Mouse (Mus musculus) liver, embryonic 14.5 days (tissue): ENCODE results near the gene Jarid2. TPM values are rescaled to one million over a fixed set of nuclear protein-coding genes. Genes with fewer than 3 reads are reported as not detected.

Source experiments
- ATAC-seq: fragments of 200-750 bp; cut with Nextera tagmentation; 2 replicates; pipeline ENCODE4 v1.8.0; 2017; ENCODE audit warnings: moderate number of reproducible peaks, mild to moderate bottlenecking, moderate library complexity; ENCODE audit not compliant: insufficient read depth
- DNase-seq, 3 experiments: peaks; one replicate each; pipeline ENCODE4 v3.0.0-alpha.2; 2012 to 2013; ENCODE audit warnings: low read depth in 3 of 3, low spot score in 3 of 3
- H3K27ac ChIP-seq: fragments of 300-500 bp; sonication (generic); 2 replicates; pipeline ENCODE4 v1.5.1; 2014; ENCODE audit warnings: moderate library complexity, mild to moderate bottlenecking, control low read depth, inconsistent platforms
- H3K27me3 ChIP-seq: fragments of 300-500 bp; sonication (generic); 2 replicates; pipeline ENCODE4 v1.6.1; 2014; ENCODE audit warnings: mild to moderate bottlenecking, low read length, moderate library complexity; ENCODE audit not compliant: control insufficient read depth, insufficient read depth
- H3K36me3 ChIP-seq: fragments of 300-500 bp; sonication (generic); replicated peaks from 2 replicates; pipeline ENCODE4 v1.6.1; 2014; ENCODE audit warnings: low read depth; ENCODE audit not compliant: control insufficient read depth, insufficient read depth
- H3K4me1 ChIP-seq, 2 experiments: fragments of 200-500 bp in 1 of 2; fragments of 300-500 bp in 1 of 2; sonication (generic) in 1 of 2; replicated peaks; 2 replicates each; pipeline ENCODE4 v1.6.1; 2012 to 2014; ENCODE audit warnings: antibody characterized with exemption in 1 of 2, inconsistent platforms in 1 of 2, low read length in 1 of 2; ENCODE audit not compliant: control insufficient read depth in 2 of 2, insufficient read depth in 2 of 2
- H3K4me2 ChIP-seq: fragments of 300-500 bp; sonication (generic); 2 replicates; pipeline ENCODE4 v1.6.1; 2014; ENCODE audit warnings: low read depth, mild to moderate bottlenecking, control low read depth, moderate library complexity
- H3K4me3 ChIP-seq, 2 experiments: fragments of 200-500 bp in 1 of 2; fragments of 300-500 bp in 1 of 2; sonication (generic) in 1 of 2; 2 replicates each; pipeline ENCODE4 v1.5.1; 2012 to 2014; ENCODE audit warnings: low read depth in 2 of 2, low read length in 2 of 2, mild to moderate bottlenecking in 2 of 2, control low read depth in 1 of 2, inconsistent platforms in 1 of 2, moderate library complexity in 1 of 2; ENCODE audit not compliant: insufficient read depth in 1 of 2
- H3K9ac ChIP-seq: fragments of 300-500 bp; sonication (generic); replicated peaks from 2 replicates; pipeline ENCODE4 v1.6.1; 2014; ENCODE audit warnings: mild to moderate bottlenecking, control low read depth, moderate library complexity
- H3K9me3 ChIP-seq: fragments of 300-500 bp; sonication (generic); 2 replicates; pipeline ENCODE4 v1.6.1; 2016; ENCODE audit warnings: low read length, mixed read lengths; ENCODE audit not compliant: control insufficient read depth
- CTCF ChIP-seq: IDR thresholded peaks from 2 replicates; pipeline ENCODE4 v1.5.1; 2016; ENCODE audit warnings: antibody characterized with exemption, low read depth, control low read depth
- EP300 ChIP-seq: IDR thresholded peaks from 2 replicates; pipeline ENCODE4 v1.6.1; 2016; ENCODE audit warnings: antibody characterized with exemption, low read depth
- WGBS: fragments of 180-500 bp; shearing (Covaris S2); extraction: QIAGEN DNeasy Blood & Tissue Kit; methylation state at CpG from one replicate; pipeline ENCODE4 v1.1.7; 2014; ENCODE audit not compliant: insufficient replicate concordance; 5-methylcytosine and 5-hydroxymethylcytosine counted together
- polyA plus RNA-seq, 2 experiments: library from polyadenylated mRNA; depleted of rRNA in 1 of 2; stranded (reverse) in 1 of 2; unstranded in 1 of 2; fragments of >200 nt; fragmentation: Nextera tagmentation in 1 of 2; extraction: Ambion mirVana in 1 of 2; gene quantifications; 2 replicates each; pipeline versions ENCODE4 v1.2.1 to v1.2.3; 2012 to 2014

The Jarid2 gene
- polyA plus RNA-seq, 2 experiments: 4.9 to 5.9 TPM

GRCm38 (mm10) chr13:44907702-44908101, 178.4 kb downstream of the Jarid2 start:
- Histone ChIP-seq H3K9ac (no peak overlapping the region), H3K4me2 (no peak overlapping the region), H3K27ac (no peak overlapping the region), H3K27me3 (no peaks in the 10 kb centered on the region), H3K4me3 (no peak overlapping the region), H3K36me3 (peaks cover 2% of the 10 kb centered on the region), H3K9me3 (no peaks in the 10 kb centered on the region), H3K4me1 (peaks cover 0 to 1% of the 10 kb centered on the region in 2 experiments; a peak in 2 of 4 replicates)
- no peak for ATAC-seq
- WGBS: 74% methylated on average over 6 of the region's 6 CpGs
- TF ChIP-seq CTCF: no peak
- TF ChIP-seq EP300: no peak
- DNase-seq: no peak

DNA sequence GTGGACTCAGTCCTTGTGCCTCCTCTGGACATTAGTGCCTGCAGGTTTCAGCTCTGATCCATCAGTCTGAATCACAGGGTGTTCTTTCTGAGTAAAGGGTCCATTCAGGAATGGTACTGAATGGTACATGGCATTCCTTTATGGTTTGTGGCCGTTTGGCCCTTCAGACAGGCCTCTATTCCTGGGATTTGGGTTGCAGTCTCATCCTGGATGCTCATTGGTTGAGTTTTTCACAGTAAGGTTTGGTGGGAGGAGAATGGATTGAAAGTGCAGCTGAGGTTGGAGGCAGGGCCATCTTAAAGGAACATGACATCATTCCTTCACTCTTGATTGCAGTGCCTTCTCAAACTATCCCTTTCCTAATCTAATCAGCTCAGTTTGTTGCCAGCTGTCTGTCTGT, 179.5 kb downstream of the Jarid2 start:
- Histone ChIP-seq H3K9me3 (no peaks in the 10 kb centered on the region), H3K4me3 (no peak overlapping the region), H3K27me3 (no peaks in the 10 kb centered on the region), H3K27ac (no peak overlapping the region), H3K36me3 (peaks cover 5% of the 10 kb centered on the region), H3K4me1 (peaks cover 0 to 1% of the 10 kb centered on the region in 2 experiments; a peak in 2 of 4 replicates), H3K9ac (no peak overlapping the region), H3K4me2 (no peak overlapping the region)
- 63% methylated on average over 1 of the region's 1 CpGs for WGBS
- TF ChIP-seq EP300 (no peak), CTCF (no peak)
- DNase-seq (no peak), ATAC-seq (no peak)

- Histone ChIP-seq H3K4me1 (peaks cover 10 to 19% of the 10 kb centered on the region in 2 experiments), H3K9ac (no peak overlapping the region), H3K9me3 (no peaks in the 10 kb centered on the region), H3K36me3 (peaks cover 19% of the 10 kb centered on the region), H3K27ac (no peak overlapping the region), H3K4me3 (no peak overlapping the region), H3K4me2 (no peak overlapping the region), H3K27me3 (no peaks in the 10 kb centered on the region)
- DNase-seq: no peak
- ATAC-seq: no peak
- 86% methylated on average over 2 of the region's 2 CpGs for WGBS
- TF ChIP-seq CTCF: no peak
- no peak for TF ChIP-seq EP300
Observed at GRCm38 (mm10) chr13:44912851-44913250, 183.6 kb downstream of the Jarid2 start.

DNA sequence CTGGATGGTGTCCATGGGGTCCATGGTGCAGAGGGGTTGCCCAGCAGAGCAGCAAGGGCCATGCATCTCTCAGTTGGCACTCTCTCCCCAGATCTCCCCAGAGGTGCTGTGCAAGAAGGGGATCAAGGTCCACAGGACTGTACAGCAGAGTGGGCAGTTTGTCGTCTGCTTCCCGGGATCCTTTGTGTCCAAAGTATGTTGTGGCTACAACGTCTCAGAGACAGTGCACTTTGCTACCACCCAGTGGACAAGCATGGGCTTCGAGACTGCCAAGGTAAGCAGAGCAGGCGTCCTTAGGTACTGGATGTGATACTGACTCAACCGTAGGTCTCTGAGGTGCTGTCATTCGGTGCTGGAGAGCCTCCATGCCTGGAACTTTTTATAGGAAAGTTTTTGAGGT, 184.3 kb downstream of the Jarid2 start:
- ATAC-seq (no peak), DNase-seq (no peak)
- TF ChIP-seq CTCF (peak; percentile 36), EP300 (no peak)
- Histone ChIP-seq H3K9ac (no peak overlapping the region), H3K27me3 (no peaks in the 10 kb centered on the region), H3K4me2 (no peak overlapping the region), H3K27ac (no peak overlapping the region), H3K9me3 (no peaks in the 10 kb centered on the region), H3K4me1 (peaks cover 10 to 19% of the 10 kb centered on the region in 2 experiments), H3K36me3 (peaks cover 22% of the 10 kb centered on the region), H3K4me3 (no peak overlapping the region)
- WGBS: 71% methylated on average over 7 of the region's 7 CpGs

- TF ChIP-seq CTCF (no peak), EP300 (peak; percentile 57)
- Histone ChIP-seq H3K9me3 (no peaks in the 10 kb centered on the region), H3K4me1 (peaks cover 10 to 19% of the 10 kb centered on the region in 2 experiments), H3K4me2 (peak overlapping the region; percentile 38), H3K36me3 (peaks cover 26% of the 10 kb centered on the region), H3K9ac (no peak overlapping the region), H3K4me3 (no peak overlapping the region), H3K27me3 (no peaks in the 10 kb centered on the region), H3K27ac (no peak overlapping the region)
- peak; percentile 64 for ATAC-seq
- 15% methylated on average over 5 of the region's 5 CpGs for WGBS
- DNase-seq: peak; percentile 27 to 35 (median 31)
Observed at GRCm38 (mm10) chr13:44915382-44915781, 186.1 kb downstream of the Jarid2 start.
